Mouse (Mus musculus) gastrocnemius, postnatal 36 days (tissue): Measurements from ENCODE around the gene Asic1. TPM values are rescaled to one million over a fixed set of nuclear protein-coding genes. Genes with fewer than 3 reads are reported as not detected.

ENCODE experiments used
- DNase-seq, 2 experiments: peaks; one replicate each; pipeline ENCODE4 v3.0.0; 2022
- intact Hi-C: fragments of 180-260 bp; cut with DNase I; formaldehyde crosslinking; loops from one replicate; pipeline ENCODE4 v1.15.1; 2025
- long read RNA-seq, 2 experiments: library from polyadenylated mRNA; stranded (forward); transcript quantifications; one replicate each; pipeline ENCODE4 v2.0.0; 2021
- total RNA-seq, 2 experiments: library from RNA; stranded (reverse); gene quantifications; 2 replicates each; pipeline ENCODE4 v1.2.3; 2021

The Asic1 gene
- total RNA-seq = under 1 TPM; 0.10 TPM
- long read RNA-seq, experiment 1 = 0 reads
- long read RNA-seq, experiment 2 = 0 reads

DNA sequence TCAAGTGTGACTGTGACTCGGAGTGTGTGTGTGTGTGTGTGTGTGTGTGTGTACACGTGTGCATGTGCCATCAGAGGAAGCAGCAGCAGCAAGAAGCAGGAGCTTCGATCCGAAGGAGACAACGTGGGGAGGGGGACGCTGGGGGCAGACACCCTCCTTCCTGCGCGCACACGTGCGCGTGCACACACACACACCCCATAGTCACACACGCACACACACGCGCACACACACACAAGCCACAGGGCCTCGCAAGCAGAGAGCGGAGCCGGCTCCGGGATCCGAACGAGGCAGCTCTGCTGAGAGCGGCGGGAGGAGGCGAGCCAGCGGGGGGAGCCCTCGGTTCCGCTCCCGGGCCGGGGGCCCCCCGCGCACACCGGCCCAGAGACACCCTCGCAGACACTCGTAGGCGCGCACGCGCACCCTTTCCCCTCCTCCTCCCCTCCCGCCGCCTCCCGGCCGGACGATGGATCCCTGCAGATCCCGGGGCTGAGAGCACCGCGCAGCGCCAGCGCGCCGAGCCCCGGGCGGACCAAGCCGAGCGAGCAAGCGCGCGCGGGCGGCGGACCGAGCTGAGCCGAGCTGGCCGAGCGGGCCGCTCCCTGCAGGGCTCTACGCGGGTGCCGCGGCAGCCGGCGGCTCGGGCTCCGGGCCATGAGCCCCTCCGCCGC is at the start of gene Asic1:
Asic1 (plus strand) TSS at position 215 of the 668 bp plus-strand sequence.
- peak; percentile 48 to 50 for DNase-seq
- intact Hi-C loops = loop anchor here (5.0 kb wide), 1 partner anchor 163 kb away; no protein-coding TSS in a partner anchor

DNA sequence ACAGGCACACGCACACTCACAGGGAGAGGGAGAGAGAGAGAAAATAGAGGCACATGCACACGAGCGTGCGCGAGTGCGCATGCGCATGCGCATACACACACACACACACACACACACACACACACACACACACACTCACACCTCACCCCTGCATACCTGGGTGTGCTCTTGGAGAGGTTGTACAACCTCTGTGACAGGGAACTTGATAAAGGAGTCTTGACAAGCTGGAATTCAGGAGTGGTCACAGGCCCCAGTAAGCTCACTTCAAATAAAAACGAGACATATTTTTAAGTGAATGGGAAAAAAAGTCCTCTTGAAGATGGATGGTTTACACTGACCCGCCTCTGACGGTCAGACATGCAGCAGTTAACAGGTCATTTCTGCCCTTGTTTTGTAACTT is 48.1 kb upstream of the Asic1 start:
- DNase-seq = no peak
- intact Hi-C loops = no loop called here

DNA sequence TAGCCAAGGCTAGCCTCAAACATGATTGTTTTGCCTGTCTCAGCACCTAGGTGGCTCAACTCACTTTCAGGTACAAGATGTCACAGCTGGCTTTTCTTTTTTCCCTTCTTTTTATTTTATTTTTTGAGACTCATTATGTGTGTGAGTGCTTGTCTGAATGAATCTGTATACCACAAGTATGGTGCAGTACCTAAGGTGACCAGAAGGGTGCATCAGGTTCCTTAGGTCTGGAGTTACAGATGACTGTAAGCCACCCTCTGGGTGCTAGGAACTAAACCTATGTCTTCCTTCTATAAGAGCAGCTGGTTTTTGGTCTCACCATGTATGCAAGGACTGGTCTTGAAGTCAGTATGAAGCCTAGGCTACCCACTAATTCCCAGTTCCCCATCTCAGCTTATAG is 38.5 kb upstream of the Asic1 start:
- no peak for DNase-seq
- intact Hi-C loops = no loop called here

DNA sequence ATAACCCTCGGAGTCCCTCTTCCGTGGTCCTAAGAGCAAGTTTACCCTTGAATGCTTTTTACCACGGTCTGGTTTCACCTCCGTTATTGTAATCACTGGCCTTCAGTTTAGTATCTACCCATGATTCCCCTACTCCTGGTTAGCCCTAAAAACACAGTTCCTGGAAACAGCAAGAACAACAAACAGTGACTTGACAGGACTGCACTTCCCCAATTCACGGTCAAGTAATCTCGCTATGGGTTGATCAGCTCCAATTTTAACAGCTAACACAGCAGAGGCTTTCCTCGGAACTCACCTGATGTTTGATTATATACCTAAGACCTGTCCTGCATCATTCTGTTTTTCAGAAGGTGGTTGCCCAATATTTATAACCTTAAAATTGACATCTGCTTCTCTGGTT is 35.5 kb upstream of the Asic1 start:
- intact Hi-C loops = no loop called here
- no peak for DNase-seq

DNA sequence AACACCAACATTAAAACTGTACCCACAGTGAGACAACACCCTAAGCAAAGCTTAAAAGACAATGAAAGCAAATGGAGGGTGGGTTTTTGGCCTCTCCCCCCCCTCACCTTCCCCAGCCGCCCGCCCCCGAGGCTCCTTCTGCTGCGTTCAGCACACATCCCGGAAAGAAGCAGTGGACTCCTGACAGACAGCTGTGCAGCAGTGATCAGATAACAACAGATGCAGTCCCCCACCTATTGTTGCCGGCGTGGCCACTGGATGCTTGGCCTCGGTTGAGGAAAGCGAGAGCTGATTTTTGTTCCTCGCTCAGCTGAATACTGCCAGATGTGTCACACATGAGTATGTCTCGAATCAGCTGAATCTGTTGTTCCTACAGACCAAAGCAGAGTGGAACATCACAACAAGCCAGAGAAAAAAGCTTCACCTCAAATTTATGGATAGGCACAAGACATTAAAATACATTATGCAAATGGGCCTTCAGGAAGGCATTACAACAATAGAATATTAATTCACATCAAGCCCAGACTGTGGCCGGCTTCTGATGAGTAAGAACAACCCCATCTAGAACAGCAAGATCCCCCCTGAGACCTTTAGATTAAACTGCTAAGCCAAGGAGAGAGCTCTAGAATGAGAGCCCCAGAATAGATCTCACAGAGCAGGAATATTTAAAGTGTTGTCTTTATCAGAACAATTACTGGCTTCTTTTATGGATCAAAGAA is 32.6 kb upstream of the Asic1 start:
- no peak for DNase-seq
- intact Hi-C loops = no loop called here

DNA sequence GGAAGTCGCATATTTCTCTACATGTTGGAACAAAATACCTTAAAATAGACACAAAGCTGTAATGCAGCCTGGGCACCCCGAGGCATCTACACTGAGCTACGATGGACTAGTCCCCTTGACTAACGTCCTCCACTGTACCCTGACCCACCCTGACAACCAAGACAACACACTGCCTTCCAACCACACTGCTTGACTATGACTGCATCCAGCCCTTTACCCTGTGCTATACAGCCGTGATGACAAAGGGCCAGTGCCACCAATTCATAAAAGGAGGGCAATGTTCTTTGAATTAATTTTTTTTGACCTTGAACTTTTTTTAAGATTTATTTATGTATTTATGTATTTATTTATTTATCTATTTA is 32.1 kb upstream of the Asic1 start:
- intact Hi-C loops = no loop called here

DNA sequence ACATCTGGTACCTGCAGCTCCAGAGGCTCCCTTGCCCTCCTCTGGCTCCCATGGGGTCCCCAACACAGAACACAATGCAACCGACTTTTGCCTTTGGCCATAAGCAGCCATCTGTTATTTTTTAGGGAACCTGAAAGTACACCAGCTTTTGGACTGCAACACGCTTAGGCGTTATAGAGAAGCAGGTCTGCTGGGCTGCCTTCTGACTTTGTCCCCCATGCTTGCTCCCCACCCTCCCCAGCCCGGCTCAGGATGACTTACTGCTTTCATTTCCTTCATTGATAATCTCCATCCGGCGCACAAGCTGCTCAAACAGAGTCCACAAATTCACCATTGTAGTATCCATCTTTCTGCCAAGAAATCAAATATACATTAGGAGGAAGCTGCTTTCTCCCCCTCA is 27.5 kb upstream of the Asic1 start:
- intact Hi-C loops = no loop called here

More for the DNA sequence above, 32.1 kb upstream of the Asic1 start:
- DNase-seq = no peak

DNA sequence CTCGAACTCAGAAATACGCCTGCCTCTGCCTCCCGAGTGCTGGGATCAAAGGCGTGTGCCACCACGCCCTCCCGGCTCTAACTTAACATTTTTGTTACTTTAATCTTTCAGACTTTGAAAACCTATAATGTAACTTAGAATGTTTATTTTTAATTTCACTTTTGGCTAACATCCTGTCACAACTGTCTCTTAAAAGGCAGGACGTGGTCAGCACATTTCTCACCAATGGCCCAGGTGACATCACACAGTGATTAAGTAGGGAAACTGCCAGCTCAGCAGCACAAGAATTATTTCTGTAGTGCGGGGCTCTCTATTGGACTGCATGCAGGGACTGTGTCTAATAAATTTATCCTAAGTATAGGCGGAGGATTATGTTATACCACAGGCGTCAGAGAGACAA is 26.3 kb upstream of the Asic1 start:
- intact Hi-C loops = no loop called here
- peak in 1 of 2 experiments; percentile 4 for DNase-seq

More for the DNA sequence above, 27.5 kb upstream of the Asic1 start:
- DNase-seq = no peak

DNA sequence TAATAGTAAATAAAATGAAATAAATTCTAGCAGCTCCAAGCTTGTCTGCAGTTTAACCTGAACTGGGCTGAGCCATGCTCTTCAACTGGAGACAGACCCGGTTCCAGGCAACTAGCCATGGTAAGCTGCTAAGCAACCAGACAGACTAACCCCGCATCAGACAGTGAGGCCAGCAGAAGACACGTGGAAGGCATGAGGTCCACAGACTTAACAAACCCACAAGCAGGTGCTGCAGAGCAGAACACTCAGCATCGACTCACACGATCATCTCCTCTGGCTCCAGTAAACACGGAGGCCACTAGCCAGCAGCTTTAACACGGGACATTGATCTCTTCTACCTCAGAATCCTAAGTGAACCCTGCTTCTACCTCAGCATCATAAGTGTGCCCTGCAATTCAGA is 25.4 kb upstream of the Asic1 start:
- peak in 1 of 2 experiments; percentile 15 for DNase-seq
- intact Hi-C loops = no loop called here

DNA sequence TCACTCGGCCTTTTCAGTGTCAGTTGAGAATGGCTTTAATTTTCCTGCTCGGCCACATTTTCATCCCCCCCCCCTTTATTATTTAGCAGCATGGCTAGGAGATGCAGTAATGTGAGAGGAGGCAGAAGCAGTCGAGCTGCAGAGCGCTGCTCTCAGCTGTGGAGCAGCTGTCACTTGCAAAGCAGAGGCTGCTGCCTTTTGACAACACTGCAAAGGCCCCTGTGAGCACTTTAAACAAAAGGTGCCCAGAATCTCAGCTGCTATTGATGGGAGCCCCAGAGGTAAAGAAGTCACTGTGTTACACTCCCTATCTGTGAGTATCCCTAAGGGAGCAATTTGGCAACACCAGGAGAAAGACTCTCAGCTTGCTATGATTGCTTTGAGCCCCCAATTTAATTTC is 21.8 kb upstream of the Asic1 start:
- intact Hi-C loops = no loop called here

DNA sequence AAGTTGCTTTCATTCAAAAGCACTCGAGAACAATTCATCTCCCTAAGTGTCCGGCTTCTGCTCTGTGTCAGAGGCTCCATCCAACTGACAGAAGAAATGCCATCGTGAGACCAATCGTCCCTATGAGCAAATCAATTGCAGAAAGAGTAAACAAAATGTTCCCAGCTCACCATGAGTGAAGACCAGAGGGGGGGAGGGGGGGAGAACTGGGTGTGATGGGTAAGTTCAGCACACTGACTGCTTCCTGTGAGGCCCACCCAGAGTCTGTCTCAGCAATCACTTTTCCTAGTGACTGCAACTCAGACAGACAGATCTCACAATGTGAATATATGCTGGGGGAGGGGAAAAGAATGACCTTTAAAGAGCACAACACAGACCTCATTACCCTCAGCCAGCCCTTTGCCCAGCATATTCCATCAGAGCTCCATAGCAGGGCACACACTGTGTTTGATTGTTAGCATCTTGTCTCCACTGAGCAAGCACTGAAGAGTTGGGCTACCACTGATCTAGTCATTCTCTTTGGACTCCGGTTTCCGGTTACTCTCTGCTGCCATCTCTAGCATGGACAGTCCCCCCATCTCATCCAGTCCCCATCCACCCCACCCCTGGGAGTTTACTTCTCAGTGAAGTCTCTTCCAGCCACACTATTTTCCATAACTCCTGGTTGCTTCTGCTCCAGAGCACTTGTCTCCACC is 21.0 kb upstream of the Asic1 start:
- intact Hi-C loops = no loop called here
- DNase-seq = no peak

More for the DNA sequence above, 21.8 kb upstream of the Asic1 start:
- DNase-seq = no peak

DNA sequence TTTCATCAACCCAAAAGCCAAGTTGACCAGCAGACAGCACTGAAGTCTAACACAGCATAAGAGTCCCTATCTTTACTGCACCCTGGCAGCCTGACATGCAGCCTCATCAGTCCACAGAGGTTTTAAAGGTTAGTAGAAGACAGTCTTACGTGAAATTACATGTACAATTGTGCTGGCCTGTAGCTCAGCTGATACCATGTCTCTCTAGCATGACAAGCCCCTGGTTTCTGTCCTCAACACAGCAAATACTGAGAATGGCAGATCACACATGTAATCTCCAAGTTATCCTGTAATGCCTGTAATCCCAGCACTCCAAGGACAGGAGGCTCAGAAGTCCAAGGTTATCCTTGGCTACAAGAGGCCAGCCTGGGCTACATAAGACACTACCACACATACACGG is 19.9 kb upstream of the Asic1 start:
- intact Hi-C loops = no loop called here
- no peak for DNase-seq

DNA sequence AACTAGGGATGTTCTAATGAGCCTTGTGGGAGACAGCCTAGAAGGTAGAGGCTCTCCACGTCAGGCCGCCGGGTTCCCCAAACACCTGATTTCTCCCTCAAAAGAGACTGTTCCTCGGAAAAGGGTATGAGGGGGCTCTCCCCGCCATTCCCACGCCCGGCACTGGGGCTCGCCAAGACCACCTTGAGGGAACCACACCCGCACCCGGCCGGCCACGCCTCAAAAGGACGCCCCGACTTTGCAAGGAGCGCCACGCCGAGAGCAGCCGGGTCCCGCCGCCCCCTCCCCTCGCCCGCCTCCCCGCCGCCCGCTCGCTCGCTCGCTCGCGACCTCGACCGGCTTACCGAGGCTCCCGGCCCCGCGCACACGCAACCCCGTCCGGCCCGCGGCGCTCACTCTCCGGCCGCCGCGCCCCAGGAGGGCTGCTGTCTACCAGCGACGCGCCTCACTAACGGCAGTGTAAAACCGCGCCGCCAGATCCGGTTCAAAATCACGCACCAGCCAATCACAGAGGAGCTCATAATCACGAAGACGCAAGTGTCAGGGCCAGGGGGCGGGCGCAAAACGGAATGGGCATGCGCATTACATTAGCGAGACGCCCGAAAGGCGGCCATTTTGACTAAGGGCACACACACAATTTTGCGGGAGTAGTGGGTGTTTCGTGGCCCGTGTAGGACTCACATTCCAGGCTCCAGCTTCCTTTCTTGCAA is 18.9 kb upstream of the Asic1 start, which contains the start of gene Racgap1:
Racgap1 (minus strand) TSS at position 494 of the 710 bp plus-strand sequence.
- intact Hi-C loops = no loop called here
- DNase-seq = peak; percentile 95 to 97

DNA sequence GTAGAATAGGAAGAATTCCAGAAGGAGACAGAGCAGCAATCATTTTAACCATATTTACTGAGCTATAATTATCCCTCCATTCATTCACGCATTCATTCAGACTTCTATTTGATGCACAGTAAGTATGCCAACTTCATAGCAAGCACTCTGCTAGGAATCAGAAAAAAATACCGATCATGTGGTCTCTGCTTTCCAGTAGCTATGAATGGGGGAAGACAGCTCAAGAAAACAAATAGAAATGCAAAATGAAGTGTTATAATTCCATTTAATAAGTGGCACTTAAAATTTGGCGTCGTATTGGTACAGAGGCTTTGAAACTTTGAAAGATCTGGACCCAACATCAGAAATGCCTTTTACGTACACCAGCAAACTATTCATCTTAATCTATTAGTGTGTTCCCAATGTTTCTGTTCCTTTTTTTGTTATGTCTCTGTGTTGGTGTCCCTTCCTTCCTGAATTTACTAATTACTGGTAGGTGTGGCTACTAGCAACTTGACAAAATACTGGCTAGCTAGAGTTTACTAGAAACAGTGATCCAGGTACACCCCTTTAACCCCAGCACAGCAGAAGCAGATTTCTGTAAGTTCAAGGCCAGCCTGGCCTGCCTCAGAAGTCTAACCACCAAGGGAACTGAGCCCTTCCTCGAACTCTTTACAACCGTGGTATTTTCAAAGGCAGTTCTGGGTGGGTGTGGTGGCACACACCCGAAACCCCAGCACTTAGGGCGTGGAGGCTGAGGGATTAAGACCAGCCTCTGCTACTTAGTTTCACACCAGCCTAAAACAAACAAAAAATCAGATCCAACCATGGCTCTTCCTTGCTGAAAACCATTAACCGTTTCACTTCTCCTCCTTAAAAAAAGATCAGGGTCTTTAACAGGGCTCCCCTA is 17.9 kb upstream of the Asic1 start:
- DNase-seq = no peak
- intact Hi-C loops = no loop called here

DNA sequence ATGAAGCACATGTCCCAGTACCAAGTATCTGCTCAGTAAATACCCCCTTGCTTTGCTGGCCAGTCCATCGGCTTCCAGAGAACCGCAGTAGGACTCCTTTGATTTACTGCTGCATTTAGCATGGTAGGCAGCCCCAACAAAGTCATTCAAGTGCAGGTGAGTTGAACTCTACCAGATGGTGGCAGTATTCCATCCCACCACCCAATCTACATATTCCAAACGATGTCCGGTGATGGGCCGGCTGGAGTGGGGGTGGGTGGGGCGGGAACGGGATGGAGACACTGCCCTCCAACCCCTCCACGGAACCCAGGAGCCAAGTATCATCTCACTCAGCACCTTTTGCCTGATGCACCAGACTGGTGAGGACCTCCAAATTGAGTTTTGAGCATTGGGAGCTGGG is 16.9 kb upstream of the Asic1 start:
- intact Hi-C loops = no loop called here
- no peak for DNase-seq

DNA sequence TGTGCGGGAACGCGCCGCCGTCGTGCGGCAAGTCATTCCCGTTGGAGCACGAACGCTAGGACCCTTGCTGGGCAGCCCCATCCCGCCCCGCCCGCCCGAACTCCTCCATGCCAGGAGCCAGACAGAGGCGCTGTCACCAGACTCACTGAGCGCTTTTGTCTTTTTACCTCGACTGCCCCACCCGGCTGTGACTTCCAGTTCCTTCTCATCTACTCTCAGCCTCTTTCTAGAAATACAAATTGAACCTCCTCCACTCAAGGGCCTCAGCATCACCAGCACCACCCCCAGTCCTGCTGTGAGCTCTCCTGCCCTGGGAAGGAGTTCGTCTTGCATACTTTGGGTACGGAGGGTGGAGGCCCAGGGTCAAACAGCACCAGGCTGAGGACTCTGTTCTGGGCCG is 16.3 kb upstream of the Asic1 start:
- intact Hi-C loops = no loop called here
- DNase-seq = no peak

DNA sequence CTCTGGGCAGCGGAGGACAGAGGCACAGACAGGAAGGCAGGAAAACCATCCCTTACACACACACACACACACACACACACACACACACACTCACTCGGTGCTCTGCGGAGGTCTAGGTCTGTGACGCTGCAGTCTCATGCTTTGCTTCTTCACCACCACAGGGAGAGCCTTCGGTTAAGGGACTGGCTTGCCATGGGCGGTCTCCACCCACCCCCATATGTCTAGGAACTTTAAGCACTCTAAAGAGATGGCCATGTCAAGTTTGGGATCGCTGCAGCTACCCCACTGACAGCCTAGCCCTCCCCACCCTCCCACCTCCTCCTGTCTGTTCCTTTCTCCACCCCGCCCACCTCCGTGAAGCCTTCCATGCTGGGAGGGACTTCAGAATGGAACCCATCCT is 14.2 kb upstream of the Asic1 start:
- intact Hi-C loops = no loop called here
- no peak for DNase-seq

DNA sequence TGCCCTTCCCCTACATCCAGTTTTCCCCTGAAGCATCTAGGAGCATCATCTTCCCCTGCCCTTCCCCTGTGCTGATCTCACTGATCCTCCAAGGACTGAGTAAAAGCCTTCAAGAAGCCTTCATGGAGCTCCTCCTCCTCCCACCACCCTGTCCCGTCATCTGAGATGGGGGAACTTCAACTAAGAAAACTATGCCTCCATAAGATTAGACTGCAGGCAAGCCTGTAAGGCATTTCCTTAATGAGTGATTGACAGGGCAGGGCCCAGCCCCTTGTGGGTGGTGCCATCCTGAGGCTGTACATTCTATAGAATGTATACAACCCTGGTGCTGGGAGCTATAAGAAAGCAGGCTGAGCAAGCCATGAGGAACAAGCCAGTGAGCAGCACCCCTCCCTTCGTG is 11.7 kb upstream of the Asic1 start:
- intact Hi-C loops = no loop called here
- no peak for DNase-seq

DNA sequence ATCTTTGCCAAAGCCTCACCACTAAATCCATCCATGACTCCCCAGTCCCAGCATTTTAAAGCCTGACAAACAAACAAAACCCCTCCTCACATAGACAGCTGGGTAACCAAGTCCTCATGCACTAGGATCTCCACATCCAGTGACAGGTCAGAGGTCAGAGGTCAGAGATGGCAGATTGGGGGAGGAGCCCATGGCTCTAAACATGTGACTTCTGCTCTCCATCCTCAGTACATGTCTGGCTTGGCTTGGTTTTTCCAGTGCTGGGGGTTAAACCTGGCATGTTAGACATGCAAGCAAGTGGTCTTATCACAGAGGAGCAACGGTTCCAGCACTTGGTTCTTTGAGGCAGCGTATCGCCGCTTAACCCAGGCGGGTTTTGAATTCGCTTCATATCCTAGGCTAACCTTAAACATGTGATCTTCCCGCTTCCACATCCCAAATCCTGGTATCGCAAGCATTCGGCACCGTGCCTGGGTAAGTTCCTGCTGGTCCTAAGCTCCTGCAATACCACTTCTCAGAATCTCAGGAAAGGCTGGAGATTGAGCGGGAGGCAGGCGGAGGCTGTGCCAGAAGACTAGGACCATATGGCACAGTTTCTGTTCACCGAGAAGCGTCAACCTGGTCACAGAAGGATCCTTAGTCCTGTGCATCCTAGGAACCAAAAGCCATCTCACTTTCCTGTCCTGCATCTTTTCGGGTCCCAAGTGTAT is 8.9 kb upstream of the Asic1 start:
- intact Hi-C loops = no loop called here
- no peak for DNase-seq
